Mouse (Mus musculus): ENCODE data around the gene Gm21969. TPM values are rescaled to one million over a fixed set of nuclear protein-coding genes. Genes with fewer than 3 reads are reported as not detected.

Gene Gm21969
- total RNA-seq, 1 experiment, result 0.09 TPM

- Histone ChIP-seq H3K9me3 (ENCODE audit: control insufficient read depth, insufficient read depth, low read depth, low read length) (no peaks in the 10 kb centered on the region), H3K9ac (ENCODE audit: insufficient read depth, low read depth, low read length, poor library complexity, severe bottlenecking) (no peak overlapping the region), H3K27ac (ENCODE audit: insufficient read depth, low read depth, low read length, poor library complexity, severe bottlenecking) (no peak overlapping the region), H3K4me1 (ENCODE audit: control insufficient read depth in 2 of 2, insufficient read depth in 2 of 2, low read length in 2 of 2, poor library complexity in 1 of 2) (peaks cover 0 to 31% of the 10 kb centered on the region in 2 experiments; a peak in 2 of 4 replicates), H3K4me3 (ENCODE audit: insufficient read depth in 1 of 2, low read depth in 1 of 2, low read length in 2 of 2, poor library complexity in 1 of 2, severe bottlenecking in 1 of 2) (no peak overlapping the region), H3K36me3 (ENCODE audit: control insufficient read depth, insufficient read depth, low read length, poor library complexity, severe bottlenecking) (peaks cover 38% of the 10 kb centered on the region)
- DNase-seq (ENCODE audit: low read depth, low spot score), result no peak
- TF ChIP-seq ZNF384 (IDR thresholded peaks at IDR 0.05; ENCODE audit: low read depth, low read length) (no peak), ZC3H11A (IDR thresholded peaks at IDR 0.05; ENCODE audit: borderline replicate concordance, low read depth, low read length) (no peak), MAFK (IDR thresholded peaks at IDR 0.05; ENCODE audit: insufficient read depth, low read depth, low read length) (no peak), HCFC1 (IDR thresholded peaks at IDR 0.05; ENCODE audit: borderline replicate concordance, insufficient read depth, low read length) (no peak), CHD2 (IDR thresholded peaks at IDR 0.05; ENCODE audit: low read depth, low read length) (no peak)
- in situ Hi-C loops (cut with MboI; ENCODE audit: low sequenced_read_pairs in 2 of 2, unreplicated experiment in 2 of 2), result loop anchor here in 1 of 2 experiments (5.0 kb wide), 1 partner anchor 217 kb away; no protein-coding TSS in a partner anchor
Observed at GRCm38 (mm10) chr4:139640775-139641174, 37.8 kb downstream of the Gm21969 start.

GRCm38 (mm10) chr4:139641829-139642425 lies 38.9 kb downstream of the Gm21969 start:
- H3K9me3 ChIP-seq (ENCODE audit: control insufficient read depth, insufficient read depth, low read depth, low read length), result no peaks in the 10 kb centered on the region
- H3K27ac ChIP-seq (ENCODE audit: insufficient read depth, low read depth, low read length, poor library complexity, severe bottlenecking), result no peak overlapping the region
- H3K4me1 ChIP-seq (ENCODE audit: control insufficient read depth in 2 of 2, insufficient read depth in 2 of 2, low read length in 2 of 2, poor library complexity in 1 of 2), result peaks cover 0 to 31% of the 10 kb centered on the region in 2 experiments; a peak in 2 of 4 replicates
- DNase-seq (ENCODE audit: low read depth, low spot score), result peak; percentile 88
- H3K36me3 ChIP-seq (ENCODE audit: control insufficient read depth, insufficient read depth, low read length, poor library complexity, severe bottlenecking), result peaks cover 37% of the 10 kb centered on the region
- TF ChIP-seq MAFK (IDR thresholded peaks at IDR 0.05; ENCODE audit: insufficient read depth, low read depth, low read length) (no peak), ZC3H11A (IDR thresholded peaks at IDR 0.05; ENCODE audit: borderline replicate concordance, low read depth, low read length) (no peak), ZNF384 (IDR thresholded peaks at IDR 0.05; ENCODE audit: low read depth, low read length) (no peak), CHD2 (IDR thresholded peaks at IDR 0.05; ENCODE audit: low read depth, low read length) (no peak), HCFC1 (IDR thresholded peaks at IDR 0.05; ENCODE audit: borderline replicate concordance, insufficient read depth, low read length) (no peak)
- in situ Hi-C loops (cut with MboI; ENCODE audit: low sequenced_read_pairs in 2 of 2, unreplicated experiment in 2 of 2), result loop anchor here in 1 of 2 experiments (5.0 kb wide), 1 partner anchor 215 kb away; no protein-coding TSS in a partner anchor
- 0 out of 2 replicates have a peak overlapping the region, but pooled peaks have one; percentile 5 for H3K9ac ChIP-seq (ENCODE audit: insufficient read depth, low read depth, low read length, poor library complexity, severe bottlenecking)
- peak overlapping the region; percentile 28 to 51 for H3K4me3 ChIP-seq (ENCODE audit: insufficient read depth in 1 of 2, low read depth in 1 of 2, low read length in 2 of 2, poor library complexity in 1 of 2, severe bottlenecking in 1 of 2)

- Histone ChIP-seq H3K4me3 (ENCODE audit: insufficient read depth in 1 of 2, low read depth in 1 of 2, low read length in 2 of 2, poor library complexity in 1 of 2, severe bottlenecking in 1 of 2) (no peak overlapping the region), H3K4me1 (ENCODE audit: control insufficient read depth in 2 of 2, insufficient read depth in 2 of 2, low read length in 2 of 2, poor library complexity in 1 of 2) (peaks cover 0 to 28% of the 10 kb centered on the region in 2 experiments; a peak in 2 of 4 replicates), H3K36me3 (ENCODE audit: control insufficient read depth, insufficient read depth, low read length, poor library complexity, severe bottlenecking) (peaks cover 34% of the 10 kb centered on the region), H3K9ac (ENCODE audit: insufficient read depth, low read depth, low read length, poor library complexity, severe bottlenecking) (no peak overlapping the region), H3K9me3 (ENCODE audit: control insufficient read depth, insufficient read depth, low read depth, low read length) (no peaks in the 10 kb centered on the region), H3K27ac (ENCODE audit: insufficient read depth, low read depth, low read length, poor library complexity, severe bottlenecking) (no peak overlapping the region; the same call in 1 of the 2 replicates)
- in situ Hi-C loops (cut with MboI; ENCODE audit: low sequenced_read_pairs in 2 of 2, unreplicated experiment in 2 of 2), result loop anchor here in 1 of 2 experiments (5.0 kb wide), 1 partner anchor 213 kb away; no protein-coding TSS in a partner anchor
- DNase-seq (ENCODE audit: low read depth, low spot score), result peak; percentile 68
- no peak for TF ChIP-seq ZNF384 (IDR thresholded peaks at IDR 0.05; ENCODE audit: low read depth, low read length)
- TF ChIP-seq CHD2 (IDR thresholded peaks at IDR 0.05; ENCODE audit: low read depth, low read length), result no peak
- no peak for TF ChIP-seq MAFK (IDR thresholded peaks at IDR 0.05; ENCODE audit: insufficient read depth, low read depth, low read length)
- TF ChIP-seq HCFC1 (IDR thresholded peaks at IDR 0.05; ENCODE audit: borderline replicate concordance, insufficient read depth, low read length), result no peak
- TF ChIP-seq ZC3H11A (IDR thresholded peaks at IDR 0.05; ENCODE audit: borderline replicate concordance, low read depth, low read length), result no peak; the same call in 1 of the 2 replicates
Observed at GRCm38 (mm10) chr4:139643972-139644371, 41.0 kb downstream of the Gm21969 start.

GRCm38 (mm10) chr4:139646916-139647315 lies 43.9 kb downstream of the Gm21969 start:
- peaks cover 34% of the 10 kb centered on the region for H3K36me3 ChIP-seq (ENCODE audit: control insufficient read depth, insufficient read depth, low read length, poor library complexity, severe bottlenecking)
- in situ Hi-C loops (cut with MboI; ENCODE audit: low sequenced_read_pairs in 2 of 2, unreplicated experiment in 2 of 2), result no loop called here
- no peaks in the 10 kb centered on the region for H3K9me3 ChIP-seq (ENCODE audit: control insufficient read depth, insufficient read depth, low read depth, low read length)
- H3K4me3 ChIP-seq (ENCODE audit: insufficient read depth in 1 of 2, low read depth in 1 of 2, low read length in 2 of 2, poor library complexity in 1 of 2, severe bottlenecking in 1 of 2), result no peak overlapping the region
- peak; percentile 67 for DNase-seq (ENCODE audit: low read depth, low spot score)
- no peak overlapping the region for H3K27ac ChIP-seq (ENCODE audit: insufficient read depth, low read depth, low read length, poor library complexity, severe bottlenecking)
- H3K4me1 ChIP-seq (ENCODE audit: control insufficient read depth in 2 of 2, insufficient read depth in 2 of 2, low read length in 2 of 2, poor library complexity in 1 of 2), result peaks cover 0 to 16% of the 10 kb centered on the region in 2 experiments; a peak in 2 of 4 replicates
- TF ChIP-seq ZC3H11A (IDR thresholded peaks at IDR 0.05; ENCODE audit: borderline replicate concordance, low read depth, low read length) (no peak), ZNF384 (IDR thresholded peaks at IDR 0.05; ENCODE audit: low read depth, low read length) (0 out of 2 replicates have a peak, but pooled peaks have one; percentile 35)
- no peak overlapping the region for H3K9ac ChIP-seq (ENCODE audit: insufficient read depth, low read depth, low read length, poor library complexity, severe bottlenecking)
